Mouse (Mus musculus) midbrain, embryonic 12.5 days (tissue): ENCODE results near the gene Enox1. TPM values are rescaled to one million over a fixed set of nuclear protein-coding genes. Genes with fewer than 3 reads are reported as not detected.
A peak's percentile ranks its signal among the peaks of the same experiment; 100 is the strongest.

Experiments used
- ATAC-seq: fragments of 200-750 bp; cut with Nextera tagmentation; 2 replicates; pipeline ENCODE4 v1.8.0; 2017; ENCODE audit warnings: low read depth, moderate TSS enrichment, moderate library complexity; ENCODE audit not compliant: low FRiP score
- H3K27ac ChIP-seq: fragments of 300-500 bp; sonication (generic); replicated peaks from 2 replicates; pipeline ENCODE4 v1.5.1; 2016; ENCODE audit warnings: mild to moderate bottlenecking
- H3K27me3 ChIP-seq: fragments of 300-500 bp; sonication (generic); 2 replicates; pipeline ENCODE4 v1.6.1; 2016; ENCODE audit warnings: mild to moderate bottlenecking
- H3K36me3 ChIP-seq: fragments of 300-500 bp; sonication (generic); 2 replicates; pipeline ENCODE4 v1.6.1; 2016
- H3K4me1 ChIP-seq: fragments of 300-500 bp; sonication (generic); 2 replicates; pipeline ENCODE4 v1.6.1; 2016
- H3K4me2 ChIP-seq: fragments of 300-500 bp; sonication (generic); replicated peaks from 2 replicates; pipeline ENCODE4 v1.6.1; 2016; ENCODE audit warnings: mild to moderate bottlenecking, moderate library complexity
- H3K4me3 ChIP-seq: fragments of 300-500 bp; sonication (generic); 2 replicates; pipeline ENCODE4 v1.5.1; 2016; ENCODE audit warnings: mild to moderate bottlenecking
- H3K9ac ChIP-seq: fragments of 300-500 bp; sonication (generic); replicated peaks from 2 replicates; pipeline ENCODE4 v1.6.1; 2016; ENCODE audit warnings: mild to moderate bottlenecking, moderate library complexity
- H3K9me3 ChIP-seq: fragments of 300-500 bp; sonication (generic); 2 replicates; pipeline ENCODE4 v1.6.1; 2016; ENCODE audit warnings: mild to moderate bottlenecking
- WGBS: fragments of 180-500 bp; shearing (Covaris S2); methylation state at CpG from one replicate; pipeline ENCODE4 v1.1.7; 2016; 5-methylcytosine and 5-hydroxymethylcytosine counted together
- polyA plus RNA-seq: library from polyadenylated mRNA; unstranded; fragments of >200 nt; fragmentation: Nextera tagmentation; extraction: Ambion mirVana; gene quantifications from 2 replicates; pipeline ENCODE4 v1.2.1, GENCODE M21; 2016

Gene Enox1
- polyA plus RNA-seq, 1 experiment from 2014 or later, result 35.1 TPM

DNA sequence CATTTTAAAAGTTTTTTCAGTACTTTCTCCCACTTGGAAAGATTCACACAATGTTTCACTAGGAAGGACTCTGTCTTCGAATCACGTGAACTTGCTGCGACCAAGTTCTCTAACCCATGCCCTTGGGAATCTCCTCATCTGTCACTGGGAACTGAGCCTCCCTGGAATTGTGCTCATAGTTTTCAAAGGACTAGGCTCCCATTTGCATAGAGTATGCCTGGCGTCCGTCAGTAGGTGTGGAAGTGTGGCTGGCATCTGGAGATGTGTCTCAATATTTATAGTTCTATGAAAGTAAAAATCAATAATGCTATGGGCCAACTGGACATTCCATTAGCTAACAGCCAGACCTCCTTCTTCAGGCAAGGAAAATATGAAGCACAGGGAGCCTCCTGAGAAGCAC is 429.5 kb downstream of the Enox1 start:
- Histone ChIP-seq H3K4me1 (peaks cover 14% of the 10 kb centered on the region; the same call in 1 of the 2 replicates), H3K27ac (no peak overlapping the region), H3K9ac (no peak overlapping the region), H3K4me2 (no peak overlapping the region), H3K9me3 (no peaks in the 10 kb centered on the region), H3K4me3 (no peak overlapping the region), H3K27me3 (no peaks in the 10 kb centered on the region), H3K36me3 (no peaks in the 10 kb centered on the region)
- WGBS, result 82% methylated on average over 5 of the region's 5 CpGs
- no peak for ATAC-seq

GRCm38 (mm10) chr14:77587182-77587581 is 430.6 kb downstream of the Enox1 start:
- no peak overlapping the region for H3K27ac ChIP-seq
- H3K36me3 ChIP-seq, result no peaks in the 10 kb centered on the region
- no peaks in the 10 kb centered on the region for H3K9me3 ChIP-seq
- 82% methylated on average over 5 of the region's 5 CpGs for WGBS
- no peak overlapping the region for H3K4me3 ChIP-seq
- no peak overlapping the region for H3K4me2 ChIP-seq
- no peak overlapping the region for H3K9ac ChIP-seq
- ATAC-seq, result no peak
- H3K27me3 ChIP-seq, result no peaks in the 10 kb centered on the region
- H3K4me1 ChIP-seq, result peaks cover 7% of the 10 kb centered on the region; the same call in 1 of the 2 replicates

- H3K36me3 ChIP-seq, result no peaks in the 10 kb centered on the region
- H3K27me3 ChIP-seq, result no peaks in the 10 kb centered on the region
- H3K9ac ChIP-seq, result no peak overlapping the region
- H3K27ac ChIP-seq, result no peak overlapping the region
- peak; percentile 71 for ATAC-seq
- no peak overlapping the region for H3K4me2 ChIP-seq
- H3K4me3 ChIP-seq, result no peak overlapping the region
- no peaks in the 10 kb centered on the region for H3K9me3 ChIP-seq
- H3K4me1 ChIP-seq, result peaks cover 6% of the 10 kb centered on the region; the same call in 1 of the 2 replicates
- 67% methylated on average over 11 of the region's 11 CpGs for WGBS
Measured at GRCm38 (mm10) chr14:77593136-77593838, 436.7 kb downstream of the Enox1 start.

DNA sequence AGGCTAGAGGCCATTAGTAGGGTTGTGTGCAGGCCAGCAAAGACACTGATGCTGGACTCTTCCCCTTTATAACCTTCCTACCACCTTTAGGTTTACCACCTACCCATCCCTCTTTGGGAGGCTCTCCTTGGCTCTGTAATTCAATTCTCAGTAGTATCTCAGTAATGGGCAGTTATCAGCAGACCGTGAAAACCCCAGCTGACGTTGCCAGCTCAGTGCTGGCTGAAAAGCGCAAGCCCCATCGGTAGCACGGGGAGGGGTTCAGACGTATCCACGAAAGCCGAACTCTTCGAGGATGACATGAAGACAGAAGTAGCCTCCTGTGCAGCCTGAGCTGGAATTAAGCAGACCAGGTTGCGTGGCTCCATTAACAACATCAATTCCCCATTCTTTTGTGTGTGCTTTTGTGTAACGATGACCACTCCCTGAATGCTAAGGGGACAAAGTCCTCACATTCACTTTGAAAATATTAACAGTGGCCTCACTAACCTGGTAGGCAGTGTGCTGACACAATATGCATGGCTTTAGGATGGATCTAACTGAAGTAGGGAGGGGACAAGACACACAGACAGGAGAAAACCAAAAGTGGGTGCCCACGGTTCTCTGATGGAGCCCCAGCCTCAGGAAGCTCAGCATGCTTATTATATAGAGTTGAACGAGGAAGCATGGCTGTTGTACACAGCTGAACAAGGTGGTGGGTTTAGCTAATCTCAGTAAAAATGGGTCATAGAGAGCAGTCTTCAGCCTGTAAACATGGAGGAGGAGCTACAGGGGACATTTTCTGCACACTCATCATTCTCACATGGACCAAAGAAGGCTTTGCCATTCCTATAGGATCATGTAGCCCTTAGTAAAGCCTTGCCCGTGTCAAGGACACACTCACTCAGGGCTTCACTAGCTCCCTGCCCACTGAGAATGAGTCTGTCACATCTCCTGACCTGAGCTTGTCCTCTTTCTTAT is 439.9 kb downstream of the Enox1 start:
- Histone ChIP-seq H3K27me3 (no peaks in the 10 kb centered on the region), H3K4me3 (no peak overlapping the region), H3K4me2 (no peak overlapping the region), H3K9ac (no peak overlapping the region), H3K4me1 (peaks cover 8% of the 10 kb centered on the region; the same call in 1 of the 2 replicates), H3K36me3 (no peaks in the 10 kb centered on the region), H3K27ac (no peak overlapping the region), H3K9me3 (no peaks in the 10 kb centered on the region)
- ATAC-seq, result no peak
- WGBS, result 92% methylated on average over 14 of the region's 14 CpGs

DNA sequence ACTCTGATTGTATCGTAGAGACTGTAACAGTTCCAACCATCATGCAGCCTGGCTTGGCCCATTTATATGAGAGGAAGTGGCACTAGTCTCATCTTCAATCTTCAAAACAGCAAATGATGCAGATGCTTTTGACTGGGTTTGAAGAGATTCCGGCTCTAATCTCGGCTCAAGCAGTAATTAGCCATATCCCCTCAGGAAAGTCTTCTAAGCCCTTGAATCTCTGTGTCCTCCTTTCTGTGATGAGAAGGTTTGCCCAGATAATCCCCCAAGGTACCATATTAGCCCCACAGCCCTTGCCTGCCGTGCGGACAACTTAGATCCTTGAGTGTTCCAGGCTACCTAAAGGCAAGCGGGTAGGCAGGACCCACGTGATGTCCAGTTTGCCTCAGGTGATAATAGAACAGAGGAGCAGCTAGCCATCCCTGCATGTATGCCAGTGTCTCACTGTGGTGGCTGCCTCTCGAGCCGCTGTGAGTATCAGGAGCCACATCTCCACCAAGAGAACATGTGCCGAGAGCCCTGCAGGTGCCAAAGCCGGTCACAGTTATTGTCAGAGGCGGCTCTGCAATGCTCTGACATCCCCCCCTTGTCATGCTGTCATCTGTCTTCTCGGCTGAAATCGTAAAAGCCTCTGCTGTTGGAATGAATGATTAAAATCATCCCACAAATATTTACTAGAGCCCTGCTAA is 442.6 kb downstream of the Enox1 start:
- H3K27me3 ChIP-seq, result no peaks in the 10 kb centered on the region
- H3K4me2 ChIP-seq, result no peak overlapping the region
- 62% methylated on average over 14 of the region's 14 CpGs for WGBS
- H3K9me3 ChIP-seq, result no peaks in the 10 kb centered on the region
- no peaks in the 10 kb centered on the region for H3K36me3 ChIP-seq
- H3K27ac ChIP-seq, result 0 out of 2 replicates have a peak overlapping the region, but pooled peaks have one; percentile 15
- H3K4me1 ChIP-seq, result 0 out of 2 replicates have a peak, but pooled peaks cover 2% of the 10 kb centered on the region
- no peak for ATAC-seq
- no peak overlapping the region for H3K9ac ChIP-seq
- no peak overlapping the region for H3K4me3 ChIP-seq

DNA sequence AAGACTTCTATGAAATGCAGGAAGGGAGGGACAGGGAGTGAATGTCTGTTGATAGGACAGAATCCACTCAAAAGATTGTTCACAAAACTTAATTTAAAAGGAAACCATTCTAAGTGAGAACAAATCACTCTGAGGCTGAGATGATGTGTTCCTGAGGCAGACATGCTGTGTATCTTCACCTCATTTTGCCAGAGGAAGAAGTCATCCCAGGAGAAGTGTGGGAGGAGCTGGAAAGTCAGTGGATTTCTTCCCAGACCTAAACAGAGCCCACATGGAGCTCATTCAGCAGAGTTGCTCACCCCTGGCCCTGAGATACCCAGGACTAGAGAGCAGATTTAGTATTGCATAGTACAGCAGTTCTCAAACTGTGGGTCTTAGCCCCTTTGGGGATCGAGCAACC is 444.2 kb downstream of the Enox1 start:
- peaks cover 4% of the 10 kb centered on the region; the same call in 1 of the 2 replicates for H3K36me3 ChIP-seq
- no peaks in the 10 kb centered on the region for H3K9me3 ChIP-seq
- WGBS, result 86% methylated on average over 1 of the region's 1 CpGs
- no peak for ATAC-seq
- no peaks in the 10 kb centered on the region for H3K27me3 ChIP-seq
- no peak overlapping the region for H3K9ac ChIP-seq
- H3K4me3 ChIP-seq, result no peak overlapping the region
- H3K4me2 ChIP-seq, result no peak overlapping the region
- H3K4me1 ChIP-seq, result 0 out of 2 replicates have a peak, but pooled peaks cover 2% of the 10 kb centered on the region
- H3K27ac ChIP-seq, result no peak overlapping the region

- ATAC-seq, result no peak
- Histone ChIP-seq H3K36me3 (peaks cover 7% of the 10 kb centered on the region; the same call in 1 of the 2 replicates), H3K9me3 (no peaks in the 10 kb centered on the region), H3K27ac (no peak overlapping the region), H3K27me3 (no peaks in the 10 kb centered on the region), H3K4me1 (0 out of 2 replicates have a peak, but pooled peaks cover 2% of the 10 kb centered on the region), H3K4me3 (no peak overlapping the region), H3K4me2 (no peak overlapping the region), H3K9ac (no peak overlapping the region)
- WGBS, result 77% methylated on average over 2 of the region's 2 CpGs
Measured at GRCm38 (mm10) chr14:77601446-77601845, 444.9 kb downstream of the Enox1 start.

- no peaks in the 10 kb centered on the region; the same call in 1 of the 2 replicates for H3K4me1 ChIP-seq
- H3K4me3 ChIP-seq, result no peak overlapping the region
- no peak overlapping the region for H3K27ac ChIP-seq
- H3K4me2 ChIP-seq, result no peak overlapping the region
- H3K36me3 ChIP-seq, result peaks cover 10% of the 10 kb centered on the region; the same call in 1 of the 2 replicates
- no peaks in the 10 kb centered on the region for H3K9me3 ChIP-seq
- WGBS, result 84% methylated on average over 5 of the region's 5 CpGs
- ATAC-seq, result no peak
- no peaks in the 10 kb centered on the region for H3K27me3 ChIP-seq
- no peak overlapping the region for H3K9ac ChIP-seq
Measured at GRCm38 (mm10) chr14:77608182-77608839, 451.7 kb downstream of the Enox1 start.

DNA sequence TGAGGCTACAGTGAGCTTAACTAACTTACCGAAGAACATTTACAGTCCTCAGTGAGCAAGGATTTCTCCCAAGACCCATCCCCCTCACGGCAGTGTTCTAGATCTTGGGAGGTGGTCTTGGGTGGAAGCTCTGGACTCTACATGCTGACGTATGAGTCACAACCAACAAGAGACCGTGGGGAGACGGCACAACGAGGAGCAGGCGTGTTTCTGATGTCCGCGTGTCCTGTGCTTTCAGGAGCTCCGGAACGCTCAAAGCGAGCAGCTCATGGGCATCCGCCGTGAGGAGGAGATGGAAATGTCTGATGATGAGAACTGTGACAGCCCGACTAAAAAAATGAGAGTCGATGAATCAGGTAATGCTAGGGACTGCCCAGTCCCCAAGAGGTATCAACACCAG is 458.6 kb downstream of the Enox1 start:
- peaks cover 7% of the 10 kb centered on the region for H3K4me1 ChIP-seq
- no peaks in the 10 kb centered on the region for H3K9me3 ChIP-seq
- H3K9ac ChIP-seq, result no peak overlapping the region
- no peak overlapping the region for H3K4me2 ChIP-seq
- no peak for ATAC-seq
- H3K27ac ChIP-seq, result no peak overlapping the region
- H3K36me3 ChIP-seq, result 0 out of 2 replicates have a peak, but pooled peaks cover 3% of the 10 kb centered on the region
- WGBS, result 94% methylated on average over 16 of the region's 16 CpGs
- H3K4me3 ChIP-seq, result no peak overlapping the region
- no peaks in the 10 kb centered on the region for H3K27me3 ChIP-seq

DNA sequence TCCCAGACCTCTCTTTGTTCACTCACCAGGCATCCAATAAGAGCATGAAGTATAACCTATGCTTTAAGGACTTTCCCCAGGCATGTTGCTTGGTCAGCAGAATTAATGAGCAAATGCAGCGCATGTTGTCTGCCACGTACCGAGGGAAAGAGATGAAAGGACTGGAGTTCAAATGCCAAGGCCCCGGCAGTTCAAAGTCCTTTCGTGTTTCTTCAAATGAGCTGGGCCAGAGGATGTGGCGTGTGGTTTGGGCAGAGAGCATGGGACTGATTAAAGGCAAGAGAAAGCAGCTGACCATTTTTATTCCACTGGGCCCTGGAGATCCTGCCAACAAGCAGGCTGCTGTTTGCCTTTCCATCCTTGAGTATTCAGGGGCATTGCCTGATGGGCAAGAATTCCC is 460.7 kb downstream of the Enox1 start:
- Histone ChIP-seq H3K9me3 (no peaks in the 10 kb centered on the region), H3K4me2 (no peak overlapping the region), H3K4me1 (peaks cover 12% of the 10 kb centered on the region), H3K9ac (no peak overlapping the region), H3K4me3 (no peak overlapping the region), H3K27ac (peak overlapping the region; percentile 63), H3K27me3 (0 out of 2 replicates have a peak, but pooled peaks cover 4% of the 10 kb centered on the region), H3K36me3 (no peaks in the 10 kb centered on the region)
- peak; percentile 27; the same call in 1 of the 2 replicates for ATAC-seq
- WGBS, result 44% methylated on average over 6 of the region's 6 CpGs

DNA sequence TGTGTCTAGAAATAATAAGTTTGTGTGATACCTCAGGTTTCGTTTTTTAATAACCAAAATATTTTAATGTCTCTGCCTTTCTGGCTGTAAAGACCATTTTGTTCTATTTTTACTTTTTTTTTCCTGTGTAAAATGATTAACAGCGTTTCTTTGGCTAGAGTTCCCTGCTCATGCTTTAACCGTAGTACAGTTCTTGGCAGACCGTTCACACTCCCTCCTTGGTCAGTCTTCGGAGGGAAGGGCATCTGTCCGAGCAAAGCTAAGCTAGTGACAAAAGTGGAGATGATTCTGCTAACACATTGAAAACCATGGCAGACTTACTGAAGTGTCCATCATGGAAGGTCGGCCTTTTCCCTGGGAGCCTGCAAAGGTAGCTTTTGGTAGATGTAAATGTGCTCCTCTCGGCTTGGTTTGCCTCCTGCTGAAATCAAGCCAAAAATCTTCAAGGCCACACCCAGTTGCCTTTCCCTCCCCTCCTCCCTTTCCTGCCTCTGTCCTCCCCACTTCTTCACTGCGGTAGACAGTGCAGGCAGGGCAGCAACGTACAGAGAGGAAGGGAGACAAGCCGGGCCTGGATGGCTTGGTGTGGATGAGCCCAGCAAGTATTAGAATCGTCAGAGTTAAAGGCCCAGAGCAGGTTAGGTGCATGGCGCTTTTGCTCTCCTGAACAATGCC is 461.7 kb downstream of the Enox1 start:
- WGBS, result 79% methylated on average over 13 of the region's 13 CpGs
- Histone ChIP-seq H3K9ac (no peak overlapping the region), H3K27ac (peak overlapping the region; percentile 63), H3K27me3 (0 out of 2 replicates have a peak, but pooled peaks cover 4% of the 10 kb centered on the region), H3K4me3 (no peak overlapping the region), H3K4me1 (peaks cover 12% of the 10 kb centered on the region), H3K4me2 (no peak overlapping the region), H3K36me3 (no peaks in the 10 kb centered on the region), H3K9me3 (no peaks in the 10 kb centered on the region)
- no peak for ATAC-seq
